13 mouse cellular contexts compared by ENCODE assay signal in the genomic region with DNA sequence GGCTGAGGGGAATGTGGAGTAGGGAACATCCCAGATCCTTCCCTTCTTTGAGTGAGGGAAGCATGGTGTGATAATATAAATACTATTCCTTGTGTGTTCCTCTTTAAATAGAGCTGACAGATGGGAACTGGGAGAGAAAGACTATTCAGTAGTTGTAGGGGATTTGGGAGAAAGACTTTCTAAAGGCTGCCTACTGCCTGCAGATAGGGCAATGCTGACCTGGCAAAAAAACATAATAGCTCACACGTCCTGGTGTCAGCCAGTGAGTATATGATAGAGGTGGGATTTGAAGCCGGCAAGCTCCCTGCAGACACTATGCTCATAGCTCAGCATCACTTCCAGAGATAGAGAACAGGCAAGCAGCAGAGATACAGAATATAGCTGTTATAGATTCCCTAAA. TPM values are rescaled to one million over a fixed set of nuclear protein-coding genes. Genes with fewer than 3 reads are reported as not detected.
DNase-seq lines count a peak whose midpoint lies in the region; ATAC-seq and TF ChIP-seq lines count a peak whose summit lies in the region.
"Had no signal": no experiment of that assay in that cellular context is flagged by ENCODE, and none has a peak within 500 bp of the region (broad histone marks: within the 10 kb centered on the region; RNA-seq: fewer than 3 reads in every experiment).

No protein-coding gene starts in this region.

- 23% methylated on average over 2 of the region's 2 CpGs for WGBS in heart, embryonic 10.5 days
- WGBS in forebrain, embryonic 15.5 days = 21% methylated on average over 2 of the region's 2 CpGs
- WGBS in midbrain, embryonic 12.5 days = 18% methylated on average over 2 of the region's 2 CpGs
- WGBS in intestine, embryonic 16.5 days = 42% methylated on average over 2 of the region's 2 CpGs

- no peak for TF ChIP-seq CTCF in CH12.LX (conservative IDR thresholded peaks at IDR 0.05 in 1 of 2, IDR thresholded peaks at IDR 0.05 in 1 of 2; ENCODE audit: low read depth in 2 of 2, low read length in 2 of 2)

- H3K9me3 ChIP-seq in heart, embryonic 10.5 days = no peaks in the 10 kb centered on the region
- H3K9me3 ChIP-seq in CH12.LX (replicated peaks; ENCODE audit: low read length) = no peaks in the 10 kb centered on the region
- no peaks in the 10 kb centered on the region for H3K9me3 ChIP-seq in forebrain, embryonic 15.5 days
- no peaks in the 10 kb centered on the region for H3K9me3 ChIP-seq in midbrain, embryonic 12.5 days
- no peaks in the 10 kb centered on the region for H3K9me3 ChIP-seq in intestine, embryonic 16.5 days (ENCODE audit: control insufficient read depth, low read length)

- TF ChIP-seq RAD21 in CH12.LX (IDR thresholded peaks at IDR 0.05; ENCODE audit: low read depth, low read length) = no peak

- 0 out of 2 replicates have a peak overlapping the region, but pooled peaks have one; percentile 37 for H3K27ac ChIP-seq in heart, embryonic 10.5 days
- H3K27ac ChIP-seq in CH12.LX (ENCODE audit: insufficient read depth, low read depth) = no peak overlapping the region; the same call in 1 of the 2 replicates
- peak overlapping the region; percentile 16 for H3K27ac ChIP-seq in forebrain, embryonic 15.5 days (replicated peaks)
- H3K27ac ChIP-seq in midbrain, embryonic 12.5 days (replicated peaks) = peak overlapping the region; percentile 49; the same call in 1 of the 2 replicates
- H3K27ac ChIP-seq in intestine, embryonic 16.5 days (ENCODE audit: low read length) = no peak overlapping the region

- H3K79me2 ChIP-seq in CH12.LX (replicated peaks; ENCODE audit: control insufficient read depth, extremely low read depth, insufficient read depth, poor library complexity, severe bottlenecking) = peaks cover 59% of the 10 kb centered on the region

- dilution Hi-C loops in CH12.LX (cut with MboI; ENCODE audit: extremely low pct_ligation_motif_present, extremely low pct_unique_long_range_greater_than_20kb, low sequenced_read_pairs) = no loop called here

- H3K36me3 ChIP-seq in heart, embryonic 10.5 days = no peaks in the 10 kb centered on the region
- no peaks in the 10 kb centered on the region for H3K36me3 ChIP-seq in CH12.LX (replicated peaks in 1 of 2; ENCODE audit: control insufficient read depth in 1 of 2, insufficient read depth in 1 of 2, low read length in 1 of 2)
- no peaks in the 10 kb centered on the region for H3K36me3 ChIP-seq in forebrain, embryonic 15.5 days
- H3K36me3 ChIP-seq in midbrain, embryonic 12.5 days = no peaks in the 10 kb centered on the region
- H3K36me3 ChIP-seq in intestine, embryonic 16.5 days (ENCODE audit: control insufficient read depth, insufficient read depth, low read length) = no peaks in the 10 kb centered on the region

- peak overlapping the region; percentile 84; the same call in 1 of the 2 replicates for H3K4me2 ChIP-seq in CH12.LX (ENCODE audit: insufficient read depth, low read depth, poor library complexity, severe bottlenecking)
- peak overlapping the region; percentile 59 for H3K4me2 ChIP-seq in forebrain, embryonic 15.5 days (replicated peaks)
- H3K4me2 ChIP-seq in midbrain, embryonic 12.5 days (replicated peaks) = peak overlapping the region; percentile 85
- H3K4me2 ChIP-seq in intestine, embryonic 16.5 days (ENCODE audit: low read depth, low read length) = no peak overlapping the region
- H3K4me2 ChIP-seq: liver, embryonic 11.5 days had no signal

- H3K4me1 ChIP-seq in heart, embryonic 10.5 days = peaks cover 66% of the 10 kb centered on the region
- peaks cover 17 to 74% of the 10 kb centered on the region in 2 experiments for H3K4me1 ChIP-seq in CH12.LX (ENCODE audit: control insufficient read depth in 1 of 2, insufficient read depth in 2 of 2)
- H3K4me1 ChIP-seq in forebrain, embryonic 15.5 days = peaks cover 57% of the 10 kb centered on the region
- H3K4me1 ChIP-seq in midbrain, embryonic 12.5 days = peaks cover 66% of the 10 kb centered on the region
- H3K4me1 ChIP-seq in intestine, embryonic 16.5 days (ENCODE audit: control insufficient read depth, insufficient read depth, low read length) = peaks cover 43% of the 10 kb centered on the region

- in situ Hi-C loops in CH12.LX (cut with MboI; ENCODE audit: low pct_ligation_motif_present, low pct_unique_long_range_greater_than_20kb, low sequenced_read_pairs) = loop anchor here (25.0 kb wide), 1 partner anchor 314 kb away; a partner anchor contains a TSS

- 0 out of 2 replicates have a peak overlapping the region, but pooled peaks have one; percentile 80 for H3K9ac ChIP-seq in CH12.LX (ENCODE audit: insufficient read depth, low read depth)
- peak overlapping the region; percentile 14; the same call in 1 of the 2 replicates for H3K9ac ChIP-seq in forebrain, embryonic 15.5 days (replicated peaks)
- H3K9ac ChIP-seq in midbrain, embryonic 12.5 days (replicated peaks) = peak overlapping the region; percentile 11; the same call in 1 of the 2 replicates
- H3K9ac ChIP-seq in intestine, embryonic 16.5 days (ENCODE audit: low read depth, low read length) = no peak overlapping the region

- no peak for TF ChIP-seq POLR2A in CH12.LX (IDR thresholded peaks at IDR 0.05; ENCODE audit: low read depth, low read length)

- no peak for DNase-seq in heart, embryonic 10.5 days (ENCODE audit: low spot score)
- no peak for DNase-seq in heart, adult 9 months (ENCODE audit: low spot score in 2 of 2)
- DNase-seq in CH12.LX (ENCODE audit: extremely low read depth) = no peak
- DNase-seq in spleen, adult 12 weeks (ENCODE audit: low spot score) = no peak
- DNase-seq in lung, postnatal 4 days = no peak
- DNase-seq: cerebellum, postnatal 36 days; kidney, adult 9 months; right cerebral cortex, postnatal 25 days had no signal

- ATAC-seq in forebrain, embryonic 15.5 days (replicated peaks) = no peak
- no peak for ATAC-seq in midbrain, embryonic 12.5 days (ENCODE audit: low FRiP score, low read depth)
- no peak for ATAC-seq in intestine, embryonic 16.5 days

- TF ChIP-seq EP300 in CH12.LX (IDR thresholded peaks at IDR 0.05; ENCODE audit: low read length) = no peak

- H3K4me3 ChIP-seq in heart, embryonic 10.5 days = peak overlapping the region; percentile 3; the same call in 1 of the 2 replicates
- H3K4me3 ChIP-seq in CH12.LX (replicated peaks in 1 of 3; ENCODE audit: low read depth in 2 of 3, low read length in 2 of 3, poor library complexity in 1 of 3) = no peak overlapping the region
- H3K4me3 ChIP-seq in forebrain, embryonic 15.5 days = peak overlapping the region; percentile 4; the same call in 1 of the 2 replicates
- peak overlapping the region; percentile 7 for H3K4me3 ChIP-seq in midbrain, embryonic 12.5 days
- no peak overlapping the region for H3K4me3 ChIP-seq in intestine, embryonic 16.5 days (ENCODE audit: low read length)
- H3K4me3 ChIP-seq: erythroblast, embryonic 14.5 days had no signal

- peaks cover 4% of the 10 kb centered on the region; the same call in 1 of the 2 replicates for H3K27me3 ChIP-seq in heart, embryonic 10.5 days (ENCODE audit: insufficient read depth, poor library complexity, severe bottlenecking)
- H3K27me3 ChIP-seq in CH12.LX (replicated peaks) = no peaks in the 10 kb centered on the region
- no peaks in the 10 kb centered on the region for H3K27me3 ChIP-seq in forebrain, embryonic 15.5 days
- H3K27me3 ChIP-seq in midbrain, embryonic 12.5 days = no peaks in the 10 kb centered on the region
- no peaks in the 10 kb centered on the region for H3K27me3 ChIP-seq in intestine, embryonic 16.5 days (replicated peaks; ENCODE audit: control insufficient read depth, insufficient read depth, low read length)

TF ChIP-seq in CH12.LX, 34 proteins besides CTCF, POLR2A, EP300 and RAD21:
- TF ChIP-seq HCFC1 (IDR thresholded peaks at IDR 0.05; ENCODE audit: low read depth, low read length) (no peak), MAFK (IDR thresholded peaks at IDR 0.05; ENCODE audit: insufficient replicate concordance, low read length) (peak; percentile 75)

RNA-seq across cellular contexts. Expression of a gene that starts 3.2 kb away (rescaled TPM):
- 7.9 and 11.5 TPM in 2 replicates for polyA plus RNA-seq in heart, embryonic 10.5 days (2016; fragmentation: Nextera tagmentation; extraction: Ambion mirVana)
- 15.9 and 16.5 TPM in 2 replicates for total RNA-seq in CH12.LX (2012; rRNA removed)
- 7.2 and 8.7 TPM in 2 replicates for total RNA-seq in CH12.LX (2014; rRNA removed)
- 9.2 and 12.0 TPM in 2 replicates for polyA plus RNA-seq in CH12.LX (2012; ENCODE audit: insufficient read length, low read depth)
- 15.7 and 18.7 TPM in 2 replicates for polyA plus RNA-seq in forebrain, embryonic 15.5 days (2015; fragmentation: Nextera tagmentation; extraction: Ambion mirVana)
- 21.3 and 21.7 TPM in 2 replicates for polyA plus RNA-seq in midbrain, embryonic 12.5 days (2016; fragmentation: Nextera tagmentation; extraction: Ambion mirVana)
- 5.2 and 5.3 TPM in 2 replicates for polyA plus RNA-seq in intestine, embryonic 16.5 days (2015; fragmentation: Nextera tagmentation; extraction: Ambion mirVana)

RNA-seq across cellular contexts. Expression of a gene that starts 18.3 kb away (rescaled TPM):
- polyA plus RNA-seq in heart, embryonic 10.5 days (2016; fragmentation: Nextera tagmentation; extraction: Ambion mirVana) = 30.7 and 32.8 TPM in 2 replicates
- total RNA-seq in CH12.LX (2012; rRNA removed) = 84.5 and 107 TPM in 2 replicates
- total RNA-seq in CH12.LX (2014; rRNA removed) = 66.5 and 68.3 TPM in 2 replicates
- polyA plus RNA-seq in CH12.LX (2012; ENCODE audit: insufficient read length, low read depth) = 78.9 and 79.0 TPM in 2 replicates
- polyA plus RNA-seq in forebrain, embryonic 15.5 days (2015; fragmentation: Nextera tagmentation; extraction: Ambion mirVana) = 46.8 and 48.3 TPM in 2 replicates
- polyA plus RNA-seq in midbrain, embryonic 12.5 days (2016; fragmentation: Nextera tagmentation; extraction: Ambion mirVana) = 50.1 and 56.4 TPM in 2 replicates
- polyA plus RNA-seq in intestine, embryonic 16.5 days (2015; fragmentation: Nextera tagmentation; extraction: Ambion mirVana) = 19.1 and 24.1 TPM in 2 replicates

Comparison
In these comparisons a context has a peak if more than half of its experiments do, and no peak if none do; other contexts are left out.
1. H3K27ac ChIP-seq: peak in heart, embryonic 10.5 days (single experiment), forebrain, embryonic 15.5 days (single experiment) and midbrain, embryonic 12.5 days (single experiment); none in CH12.LX (single experiment) and intestine, embryonic 16.5 days (single experiment).
2. H3K4me3 ChIP-seq: peak in heart, embryonic 10.5 days (single experiment), forebrain, embryonic 15.5 days (single experiment) and midbrain, embryonic 12.5 days (single experiment); none in CH12.LX (0 of 3) and intestine, embryonic 16.5 days (single experiment).